Mouse (Mus musculus) thymus, postnatal 4 days (tissue): ENCODE results near the gene Gm8281.
"Not testable (repeated sequence)": the region's sequence is repeated elsewhere in the genome, so short reads cannot be mapped to it uniquely, and the experiment has no call there.

Experiments
- DNase-seq: peaks from one replicate; pipeline ENCODE4 v3.0.0; 2021

Gene Gm8281

GRCm38 (mm10) chr14:5070611-5071490 is at the start of gene Gm8281:
Gm8281 (plus strand) TSS chr14:5071040.
- DNase-seq = not testable (repeated sequence)

DNA sequence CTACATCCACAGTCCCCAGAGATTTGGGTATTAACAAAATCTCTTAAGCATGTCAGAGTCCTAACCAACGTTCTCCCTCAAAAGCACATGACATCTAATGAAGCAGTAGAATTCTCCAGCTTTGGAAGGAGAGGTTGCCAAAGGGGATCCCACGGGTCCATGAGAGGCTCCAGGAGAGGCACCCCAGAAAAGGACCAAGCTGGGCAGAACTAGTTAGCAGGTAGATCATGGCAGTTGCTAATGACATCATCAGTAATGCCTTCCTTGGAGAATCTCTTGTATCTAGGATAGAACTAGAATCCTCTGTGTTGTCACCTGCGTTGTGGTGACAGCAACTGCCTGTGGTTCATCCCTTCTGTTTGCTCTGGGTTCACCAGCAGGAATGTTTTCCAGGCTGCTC is 20.5 kb upstream of the Gm8281 start, which contains the start of gene 4930555G01Rik:
4930555G01Rik (plus strand) TSS at position 301 of the 400 bp plus-strand sequence.
- DNase-seq = not testable (repeated sequence)

GRCm38 (mm10) chr14:5131219-5131618 is 60.4 kb downstream of the Gm8281 start, which contains the start of gene Gm8279:
Gm8279 (plus strand) TSS chr14:5131519.
- DNase-seq = not testable (repeated sequence)
